Mouse (Mus musculus): Measurements from ENCODE around the gene Psmd1.

Gene Psmd1

DNA sequence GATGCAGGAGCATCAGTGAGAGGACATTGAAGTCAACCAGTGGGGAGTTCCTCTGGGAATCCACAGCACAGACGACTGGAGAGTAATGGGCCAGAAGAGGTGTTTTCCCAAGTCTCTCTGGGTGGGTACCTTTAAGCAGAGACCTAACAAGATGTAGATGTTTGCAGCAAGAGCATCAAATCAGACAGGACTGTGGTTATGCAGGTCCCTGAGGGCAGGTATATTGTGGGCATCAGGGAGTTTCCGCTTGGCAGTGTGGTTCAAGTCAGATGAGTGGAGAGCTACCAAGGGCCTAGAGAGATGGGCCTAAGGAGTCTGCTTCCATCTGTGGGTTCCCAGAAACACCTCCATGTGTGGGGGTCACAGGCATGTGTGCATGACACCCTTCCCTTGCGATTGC is 91.9 kb downstream of the Psmd1 start:
- DNase-seq (ENCODE audit: low read depth, low spot score), result no peak

DNA sequence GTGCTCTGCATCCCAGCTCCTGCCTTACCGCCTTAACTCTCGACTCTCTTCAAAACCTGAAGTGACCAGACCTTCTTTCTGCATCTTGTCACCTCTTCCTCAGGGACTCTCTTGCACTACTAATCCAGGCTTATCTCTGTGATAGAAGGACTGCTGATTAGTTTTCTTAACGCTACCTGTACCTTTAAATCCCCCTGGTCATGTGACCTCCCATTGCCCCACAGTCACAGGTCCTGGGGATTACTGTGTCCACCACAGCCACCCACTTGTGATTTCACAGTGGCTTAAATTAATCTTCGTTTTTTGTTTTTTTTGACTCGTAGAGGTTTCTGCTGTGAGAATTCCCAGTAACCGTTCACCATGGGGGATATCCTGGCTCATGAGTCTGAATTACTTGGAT is 92.4 kb downstream of the Psmd1 start:
- no peak for DNase-seq (ENCODE audit: low read depth, low spot score)

DNA sequence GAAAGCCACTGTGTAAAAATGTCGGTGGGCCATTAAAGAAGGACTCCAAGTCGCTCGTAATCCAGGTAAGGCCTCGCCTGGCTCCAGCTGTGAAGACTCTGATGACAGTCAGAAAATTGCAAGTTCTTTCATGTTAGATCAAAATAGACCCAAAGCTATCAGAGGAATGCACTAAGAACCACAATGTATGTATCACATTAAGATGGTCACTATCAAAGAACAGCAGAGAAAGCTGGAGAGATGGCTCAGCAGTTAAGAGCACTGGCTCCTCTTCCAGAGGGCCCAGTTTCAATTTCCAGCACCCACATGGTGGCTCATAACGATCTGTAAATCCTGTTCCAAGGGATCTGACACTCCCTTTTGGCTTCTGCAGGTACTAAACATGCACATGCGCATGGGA is 95.9 kb downstream of the Psmd1 start:
- DNase-seq (ENCODE audit: low read depth, low spot score), result no peak

DNA sequence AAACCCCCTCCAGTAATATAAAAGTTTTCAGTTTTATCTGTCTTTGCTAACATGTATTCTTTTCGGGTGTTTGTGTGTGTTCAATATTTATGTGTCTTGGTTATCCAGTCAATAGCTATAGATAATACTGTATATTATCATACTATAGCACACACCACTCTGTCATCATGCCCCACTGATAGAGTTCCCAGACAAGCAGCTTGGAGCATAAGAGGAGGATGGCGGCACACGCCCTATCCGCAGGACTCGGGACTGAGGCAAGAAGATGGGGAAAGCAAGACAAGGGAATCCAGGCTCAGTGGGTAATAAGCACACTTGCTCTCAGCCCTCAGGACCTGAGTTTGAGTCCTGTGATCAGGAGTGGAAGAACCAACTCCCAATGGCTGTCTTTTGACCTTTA is 96.3 kb downstream of the Psmd1 start:
- no peak for DNase-seq (ENCODE audit: low read depth, low spot score)

DNA sequence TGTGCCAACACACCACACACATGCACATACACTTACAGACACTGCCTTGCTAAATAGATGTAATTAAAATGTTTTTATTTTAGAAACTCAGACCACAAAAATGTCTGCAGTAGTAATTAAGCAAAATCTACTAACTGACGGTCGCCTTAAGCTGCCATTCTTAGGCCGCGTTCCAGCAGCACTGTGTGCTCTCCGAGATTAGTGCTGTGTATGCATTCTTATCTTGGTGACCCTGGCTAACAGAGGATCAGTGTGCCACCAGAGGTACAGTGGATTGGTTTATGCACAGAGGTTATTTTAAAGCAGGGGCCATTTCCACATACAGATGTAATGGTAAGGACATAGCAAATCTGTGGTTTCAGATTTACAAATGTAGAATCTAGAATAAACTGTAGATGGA is 96.9 kb downstream of the Psmd1 start:
- DNase-seq (ENCODE audit: low read depth, low spot score), result no peak

DNA sequence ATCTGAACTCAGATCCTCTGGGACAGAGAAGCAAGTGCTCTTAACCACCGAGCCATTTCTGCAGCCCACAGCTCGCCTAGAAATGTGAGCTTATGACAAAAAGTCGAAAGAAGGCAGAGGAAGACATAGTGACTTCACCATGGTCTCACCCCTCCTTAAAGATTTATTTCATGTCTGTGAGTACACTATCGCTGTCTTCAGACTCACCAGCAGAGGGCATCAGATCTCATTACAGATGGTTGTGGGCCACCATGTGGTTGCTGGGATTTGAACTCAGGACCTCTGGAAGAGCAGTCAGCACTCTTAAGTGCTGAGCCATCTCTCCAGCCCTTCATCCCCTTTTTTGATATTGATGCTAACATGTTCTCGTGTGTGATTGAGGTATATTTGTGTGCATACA is 110.4 kb downstream of the Psmd1 start:
- no peak for DNase-seq (ENCODE audit: low read depth, low spot score)

DNA sequence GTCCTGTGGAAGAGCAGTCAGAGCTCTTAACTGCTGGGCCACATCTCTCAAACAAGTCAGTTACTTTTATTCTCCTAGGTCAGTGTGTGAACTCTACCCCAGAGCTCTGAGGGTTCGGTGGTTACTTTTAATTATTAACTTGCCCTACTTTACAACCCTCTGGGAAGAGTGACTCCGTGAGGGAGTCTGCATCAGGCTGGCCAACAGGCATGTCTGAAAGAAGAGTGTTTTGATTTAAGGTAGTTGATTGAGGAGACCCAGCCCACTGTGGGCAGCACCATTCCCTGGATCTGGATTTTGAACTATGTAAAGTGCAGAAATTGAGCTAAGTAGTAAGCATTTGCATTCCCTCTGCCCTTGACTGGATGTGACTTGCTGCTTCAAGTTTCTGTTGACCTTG is 111.9 kb downstream of the Psmd1 start:
- DNase-seq (ENCODE audit: low read depth, low spot score), result no peak

DNA sequence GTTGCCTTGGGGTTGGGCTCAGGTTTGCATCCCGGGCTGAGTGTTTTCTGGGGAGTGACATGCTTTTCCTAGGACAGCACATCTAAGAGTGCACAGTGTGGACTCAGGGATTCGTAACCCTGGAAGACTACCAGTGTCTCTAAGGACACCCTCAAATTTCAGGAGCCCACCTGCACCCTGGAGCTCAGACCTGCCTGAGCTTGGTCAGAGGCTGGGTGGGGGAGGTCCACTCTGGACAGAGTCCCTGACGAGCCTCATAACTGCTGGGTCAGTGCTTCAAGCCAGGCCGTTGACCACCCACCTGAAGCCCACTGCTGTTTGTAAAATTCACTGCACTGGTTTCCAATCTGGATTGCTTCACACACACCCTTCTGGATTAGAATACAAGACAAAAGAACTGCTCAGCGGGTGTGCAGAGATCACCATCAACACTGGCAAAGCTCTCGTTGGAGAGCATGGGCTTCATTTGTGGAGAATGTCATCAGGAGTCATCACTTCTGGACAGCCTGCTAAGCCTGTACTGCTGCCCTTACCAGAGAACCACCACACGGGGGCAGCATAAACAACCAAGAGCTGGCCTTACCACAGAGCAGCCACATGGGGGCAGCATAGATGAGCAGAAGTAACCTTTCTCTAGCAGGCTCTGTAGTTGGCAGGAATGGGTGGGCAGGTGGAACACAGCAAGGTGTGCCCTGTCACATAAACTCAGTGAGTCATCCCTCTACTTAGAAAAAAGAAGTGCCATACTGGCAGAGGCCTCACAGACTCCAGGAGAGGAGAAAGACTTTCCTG is 114.5 kb downstream of the Psmd1 start:
- DNase-seq (ENCODE audit: low read depth, low spot score), result peak; percentile 58

DNA sequence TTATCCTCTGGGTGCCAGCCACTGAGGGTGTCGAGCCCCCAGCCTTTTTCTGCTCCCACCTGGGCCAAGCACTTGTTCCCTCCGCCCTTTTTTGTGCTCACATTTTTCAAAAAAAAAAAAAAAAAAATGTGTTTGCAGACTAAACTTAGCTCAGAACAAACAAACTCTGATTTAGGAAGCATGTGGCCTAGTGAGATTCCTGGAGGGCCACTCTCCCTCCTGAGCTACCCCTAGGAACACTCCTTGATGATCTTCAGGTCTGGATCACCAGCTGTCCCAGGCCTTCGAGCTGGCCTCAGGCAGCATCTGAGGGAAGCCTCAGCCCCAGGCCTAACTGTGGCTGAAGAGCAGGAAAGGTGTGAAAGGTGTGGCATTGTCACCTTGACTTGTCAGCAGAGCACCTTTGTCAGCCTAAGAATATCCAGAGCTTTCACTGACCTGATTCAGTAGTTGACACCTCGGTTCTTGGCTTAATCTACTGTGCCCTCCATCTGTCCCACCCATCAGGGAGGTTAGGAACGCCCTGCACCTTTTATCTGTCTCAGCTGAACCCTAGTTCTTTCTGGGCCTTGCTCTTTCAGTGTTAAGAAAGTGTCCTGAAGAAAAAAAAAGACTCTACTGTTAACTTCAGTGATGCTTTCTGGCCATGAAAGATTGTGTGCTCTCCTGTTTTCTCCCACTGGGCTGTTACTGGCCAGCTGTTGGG is 118.0 kb downstream of the Psmd1 start:
- no peak for DNase-seq (ENCODE audit: low read depth, low spot score)

DNA sequence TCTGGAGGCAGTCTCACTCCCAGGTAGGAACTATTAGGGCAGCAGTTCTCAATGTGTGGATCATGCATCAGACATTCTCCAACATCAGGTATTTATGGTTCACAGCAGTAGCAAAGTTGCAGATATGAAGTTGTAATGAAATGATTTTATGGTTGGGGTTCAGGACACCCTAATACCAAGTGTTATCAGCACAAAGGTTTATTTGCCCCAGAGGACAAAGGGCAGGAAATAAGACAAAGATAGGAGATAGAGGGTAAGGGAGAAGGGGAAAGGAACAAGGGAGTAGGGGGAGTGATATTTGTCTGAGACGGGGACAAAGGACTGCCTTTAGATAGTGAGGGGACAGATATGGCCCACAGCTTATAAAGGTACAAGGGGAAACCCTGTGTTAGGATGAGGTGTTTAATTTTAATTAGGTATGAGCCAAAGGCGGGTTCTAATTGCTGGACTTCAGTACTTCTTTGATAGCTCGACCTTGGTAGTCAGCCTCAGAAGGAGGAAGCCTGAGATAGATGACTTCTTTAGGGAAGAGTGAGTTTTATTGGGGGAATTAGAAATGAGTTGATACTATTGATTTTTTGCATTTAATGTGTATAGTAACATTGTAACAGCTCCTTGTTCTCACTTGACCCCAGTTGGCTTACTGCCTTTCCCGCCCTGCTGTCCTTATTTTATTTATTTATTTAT is 119.5 kb downstream of the Psmd1 start:
- no peak for DNase-seq (ENCODE audit: low read depth, low spot score)

DNA sequence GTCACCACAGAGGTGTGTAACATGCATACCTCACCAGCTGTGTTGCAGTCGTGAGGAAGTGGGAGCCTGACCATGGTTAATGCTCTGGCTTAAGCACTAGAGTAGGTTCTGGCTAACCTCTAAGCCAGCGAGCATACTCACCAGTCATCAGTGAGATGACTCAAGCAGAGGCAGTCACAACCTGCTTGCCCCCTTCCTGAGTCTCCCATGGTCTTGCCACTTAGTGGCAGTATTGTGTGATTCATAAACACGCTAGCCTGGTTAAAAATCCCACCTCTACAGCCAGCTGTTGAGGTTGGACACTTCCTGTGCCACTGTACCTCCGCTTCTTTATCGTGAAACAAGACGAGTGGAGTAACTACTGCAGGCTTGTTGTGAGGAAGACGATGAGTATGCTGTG is 122.6 kb downstream of the Psmd1 start:
- DNase-seq (ENCODE audit: low read depth, low spot score), result no peak

DNA sequence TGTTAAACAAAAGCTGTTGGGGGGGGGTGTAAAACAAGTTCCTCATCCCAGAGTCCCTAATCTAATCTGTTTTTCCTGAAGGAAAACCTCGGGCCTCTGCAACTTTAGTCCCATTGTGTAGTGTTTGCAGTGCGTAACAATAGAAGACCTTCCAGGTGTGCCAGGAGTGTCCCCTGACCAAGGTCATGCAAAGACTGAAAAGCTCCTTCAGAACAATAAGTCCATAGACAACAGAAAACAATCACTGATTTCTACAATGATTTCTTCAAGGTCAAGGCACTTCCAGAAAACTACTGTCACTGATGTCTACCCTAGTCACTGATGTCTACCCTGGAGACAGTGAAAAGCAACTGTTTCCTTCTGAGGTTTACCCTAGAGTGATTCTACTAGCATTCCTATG is 123.7 kb downstream of the Psmd1 start:
- no peak for DNase-seq (ENCODE audit: low read depth, low spot score)

DNA sequence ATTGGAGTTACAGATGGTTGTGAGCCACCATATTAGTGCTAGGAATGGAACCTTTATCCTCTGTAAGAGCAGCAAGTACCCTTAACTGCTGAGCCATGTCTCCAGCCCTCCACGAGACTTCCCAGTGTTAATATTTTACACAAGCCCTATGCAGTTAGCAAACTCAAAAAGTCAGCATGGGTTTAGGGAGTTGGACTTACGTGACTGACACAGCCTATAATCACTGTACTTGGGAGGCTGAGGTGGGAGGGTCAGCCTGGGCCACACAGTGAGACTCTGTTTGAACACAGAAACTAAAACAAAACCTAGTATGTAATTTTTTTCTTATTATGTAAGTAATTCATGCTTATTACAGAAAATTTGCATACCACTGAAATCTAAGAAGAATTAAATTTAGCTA is 124.1 kb downstream of the Psmd1 start:
- DNase-seq (ENCODE audit: low read depth, low spot score), result no peak

All from WW6 (cell line).